Mouse (Mus musculus): ENCODE results near the gene H3f3a.

Gene H3f3a

GRCm38 (mm10) chr1:180756711-180757110, 57.0 kb downstream of the H3f3a start:
- no peak for DNase-seq

- no peak for DNase-seq
Measured at GRCm38 (mm10) chr1:180754376-180754775, 59.4 kb downstream of the H3f3a start.

- DNase-seq: no peak
Measured at GRCm38 (mm10) chr1:180752115-180752514, 61.6 kb downstream of the H3f3a start.
